Mouse (Mus musculus) NIH3T3 (cell line): ENCODE measurements around the gene Sike1.

Experiments used
- DNase-seq: peaks from one replicate; pipeline ENCODE4 v3.0.0-alpha.2; 2012; ENCODE audit warnings: low read depth

Sike1 gene

GRCm38 (mm10) chr3:103026174-103026573 lies 30.7 kb downstream of the Sike1 start:
- DNase-seq: peak; percentile 56

GRCm38 (mm10) chr3:103040285-103040684 lies 44.8 kb downstream of the Sike1 start:
- no peak for DNase-seq

- DNase-seq: no peak
These were observed 45.4 kb downstream of the Sike1 start for GRCm38 (mm10) chr3:103040861-103041379.

GRCm38 (mm10) chr3:103056016-103056595 lies 60.6 kb downstream of the Sike1 start:
- peak; percentile 15 for DNase-seq

- DNase-seq: no peak
These were observed 62.2 kb downstream of the Sike1 start for GRCm38 (mm10) chr3:103057752-103058151.
